Mouse (Mus musculus) forebrain, embryonic 13.5 days (tissue): ENCODE results near the gene Slc35c2. TPM values are rescaled to one million over a fixed set of nuclear protein-coding genes. Genes with fewer than 3 reads are reported as not detected.

Experiments
- ATAC-seq: fragments of 200-750 bp; cut with Nextera tagmentation; 2 replicates; pipeline ENCODE4 v1.8.0; 2017
- H3K27ac ChIP-seq: fragments of 300-500 bp; sonication (generic); 2 replicates; pipeline ENCODE4 v1.5.1; 2015; ENCODE audit warnings: inconsistent platforms, mild to moderate bottlenecking, moderate library complexity
- H3K27me3 ChIP-seq: fragments of 300-500 bp; sonication (generic); 2 replicates; pipeline ENCODE4 v1.6.1; 2015; ENCODE audit warnings: mild to moderate bottlenecking, inconsistent platforms
- H3K36me3 ChIP-seq: fragments of 300-500 bp; sonication (generic); 2 replicates; pipeline ENCODE4 v1.6.1; 2015; ENCODE audit warnings: mild to moderate bottlenecking, inconsistent platforms; ENCODE audit not compliant: poor library complexity, severe bottlenecking
- H3K4me1 ChIP-seq: fragments of 300-500 bp; sonication (generic); 2 replicates; pipeline ENCODE4 v1.6.1; 2015; ENCODE audit warnings: inconsistent platforms
- H3K4me2 ChIP-seq: fragments of 300-500 bp; sonication (generic); 2 replicates; pipeline ENCODE4 v1.6.1; 2015; ENCODE audit warnings: inconsistent platforms, mild to moderate bottlenecking, moderate library complexity
- H3K4me3 ChIP-seq: fragments of 300-500 bp; sonication (generic); 2 replicates; pipeline ENCODE4 v1.5.1; 2015; ENCODE audit warnings: mild to moderate bottlenecking, inconsistent platforms
- H3K9ac ChIP-seq: fragments of 300-500 bp; sonication (generic); 2 replicates; pipeline ENCODE4 v1.6.1; 2015; ENCODE audit warnings: mild to moderate bottlenecking, inconsistent platforms
- H3K9me3 ChIP-seq: fragments of 300-500 bp; sonication (generic); replicated peaks from 2 replicates; pipeline ENCODE4 v1.6.1; 2016; ENCODE audit warnings: inconsistent platforms
- WGBS: fragments of 180-500 bp; shearing (Covaris S2); methylation state at CpG from one replicate; pipeline ENCODE4 v1.1.7; 2015; 5-methylcytosine and 5-hydroxymethylcytosine counted together
- polyA plus RNA-seq: library from polyadenylated mRNA; unstranded; fragments of >200 nt; fragmentation: Nextera tagmentation; extraction: Ambion mirVana; gene quantifications from 2 replicates; pipeline ENCODE4 v1.2.1, GENCODE M21; 2015

The Slc35c2 gene
- polyA plus RNA-seq, 1 experiment from 2014 or later = 63.8 TPM

GRCm38 (mm10) chr2:165250903-165251302 is 36.8 kb downstream of the Slc35c2 start:
- no peak for ATAC-seq
- Histone ChIP-seq H3K4me1 (peaks cover 36% of the 10 kb centered on the region), H3K27ac (no peak overlapping the region), H3K9ac (no peak overlapping the region), H3K27me3 (peaks cover 83% of the 10 kb centered on the region), H3K36me3 (no peaks in the 10 kb centered on the region), H3K4me3 (no peak overlapping the region), H3K4me2 (no peak overlapping the region), H3K9me3 (no peaks in the 10 kb centered on the region)
- WGBS = 43% methylated on average over 1 of the region's 1 CpGs

DNA sequence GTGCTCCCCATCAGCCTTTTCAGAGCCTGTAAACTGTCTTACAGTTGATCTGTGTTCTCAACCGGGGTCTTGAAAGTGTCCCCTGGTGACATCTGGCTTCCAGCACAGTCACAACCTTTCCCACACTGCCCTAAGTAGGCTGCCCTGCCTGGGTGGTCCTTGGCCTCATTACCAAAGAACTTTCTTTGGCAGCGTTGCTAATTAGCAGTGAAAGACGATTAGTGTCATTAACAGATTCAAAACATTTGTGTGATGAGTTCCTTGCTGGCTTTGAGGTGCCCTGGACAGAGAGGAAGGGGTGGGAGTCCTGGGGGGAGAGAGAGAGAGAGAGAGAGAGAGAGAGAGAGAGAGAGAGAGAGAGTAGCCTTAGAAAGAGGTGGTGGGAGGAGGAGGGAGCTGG is 38.7 kb downstream of the Slc35c2 start:
- Histone ChIP-seq H3K4me1 (peaks cover 26% of the 10 kb centered on the region), H3K4me2 (no peak overlapping the region), H3K9me3 (no peaks in the 10 kb centered on the region), H3K9ac (no peak overlapping the region), H3K27me3 (peaks cover 83% of the 10 kb centered on the region), H3K36me3 (no peaks in the 10 kb centered on the region), H3K4me3 (no peak overlapping the region), H3K27ac (no peak overlapping the region)
- ATAC-seq = 0 out of 2 replicates have a peak, but pooled peaks have one; percentile 38
- WGBS = 7% methylated on average over 3 of the region's 3 CpGs

DNA sequence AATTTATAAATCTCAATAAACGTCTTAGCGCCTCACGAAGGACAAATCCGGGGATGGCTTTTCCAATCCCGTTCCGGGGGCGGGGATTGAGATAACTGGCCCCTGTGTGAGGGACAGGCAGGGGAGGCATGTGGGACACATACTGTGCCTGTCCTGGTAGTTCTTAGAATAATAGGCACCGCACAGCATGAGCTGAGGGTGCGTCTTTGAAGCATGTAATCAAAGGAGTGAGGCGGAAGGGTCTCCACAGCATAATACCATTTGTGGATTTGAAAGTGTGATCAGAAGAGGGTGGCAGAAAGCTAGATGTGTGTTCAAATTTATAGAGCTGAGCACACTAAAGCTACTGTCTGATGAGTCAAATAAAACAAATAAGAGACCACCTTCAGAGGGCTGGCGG is 41.3 kb downstream of the Slc35c2 start:
- H3K9ac ChIP-seq = no peak overlapping the region
- H3K4me3 ChIP-seq = no peak overlapping the region
- peaks cover 82% of the 10 kb centered on the region for H3K27me3 ChIP-seq
- H3K4me2 ChIP-seq = no peak overlapping the region
- WGBS = 8% methylated on average over 11 of the region's 11 CpGs
- no peaks in the 10 kb centered on the region for H3K36me3 ChIP-seq
- H3K4me1 ChIP-seq = peaks cover 34% of the 10 kb centered on the region
- H3K9me3 ChIP-seq = no peaks in the 10 kb centered on the region
- H3K27ac ChIP-seq = no peak overlapping the region
- ATAC-seq = no peak

GRCm38 (mm10) chr2:165243122-165243720 is 44.4 kb downstream of the Slc35c2 start:
- H3K4me3 ChIP-seq = no peak overlapping the region
- H3K9me3 ChIP-seq = no peaks in the 10 kb centered on the region
- 3% methylated on average over 11 of the region's 11 CpGs for WGBS
- peaks cover 36% of the 10 kb centered on the region for H3K4me1 ChIP-seq
- H3K27me3 ChIP-seq = peaks cover 91% of the 10 kb centered on the region
- H3K4me2 ChIP-seq = peak overlapping the region; percentile 34
- H3K9ac ChIP-seq = 0 out of 2 replicates have a peak overlapping the region, but pooled peaks have one; percentile 26
- H3K27ac ChIP-seq = no peak overlapping the region; the same call in 1 of the 2 replicates
- no peak for ATAC-seq
- H3K36me3 ChIP-seq = no peaks in the 10 kb centered on the region

DNA sequence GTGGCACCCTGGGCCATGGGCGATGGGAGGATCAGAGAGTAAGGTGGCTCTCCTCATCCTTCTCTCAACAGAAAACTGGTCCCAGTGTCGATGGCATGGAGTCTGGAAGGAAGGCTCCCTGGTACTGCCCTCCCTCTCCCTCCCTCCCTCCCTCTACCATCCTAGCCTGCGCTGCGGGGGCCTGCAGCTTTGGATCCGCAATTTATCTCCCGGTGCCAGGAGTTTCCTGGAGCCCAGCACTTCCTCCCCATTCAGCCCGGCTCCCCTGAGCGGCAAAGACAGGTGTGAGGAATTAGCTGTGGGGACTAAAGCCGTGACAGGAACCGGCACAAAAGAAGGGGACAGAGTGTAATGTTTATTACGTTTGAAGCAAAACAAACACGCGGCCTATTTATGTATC is 45.1 kb downstream of the Slc35c2 start:
- 1% methylated on average over 13 of the region's 13 CpGs for WGBS
- Histone ChIP-seq H3K9ac (0 out of 2 replicates have a peak overlapping the region, but pooled peaks have one; percentile 26), H3K27me3 (peaks cover 91% of the 10 kb centered on the region)

DNA sequence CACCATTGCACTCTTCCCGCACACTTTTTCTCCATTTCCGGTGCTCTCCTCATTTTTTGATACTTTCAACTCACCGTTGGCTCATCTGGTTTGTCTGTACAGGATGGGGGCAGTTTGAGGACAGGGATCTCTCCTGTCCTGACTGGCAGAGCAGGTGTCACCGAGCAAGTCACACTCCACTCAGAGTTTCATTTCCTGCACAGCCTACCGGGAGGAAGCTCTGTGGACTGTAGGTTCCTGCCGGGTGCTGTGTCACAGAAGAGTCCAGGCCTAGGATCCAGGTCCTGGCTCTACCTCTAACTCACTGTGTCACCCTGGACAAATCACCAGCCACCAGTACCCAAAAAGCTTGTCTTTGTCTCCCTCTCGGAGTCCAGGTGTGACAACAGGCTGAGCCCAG is 45.9 kb downstream of the Slc35c2 start:
- ATAC-seq = no peak
- H3K4me2 ChIP-seq = no peak overlapping the region
- H3K4me3 ChIP-seq = no peak overlapping the region
- H3K4me1 ChIP-seq = peaks cover 33% of the 10 kb centered on the region
- peaks cover 88% of the 10 kb centered on the region for H3K27me3 ChIP-seq
- WGBS = 66% methylated on average over 7 of the region's 7 CpGs
- H3K9me3 ChIP-seq = no peaks in the 10 kb centered on the region
- H3K27ac ChIP-seq = no peak overlapping the region
- no peak overlapping the region for H3K9ac ChIP-seq
- no peaks in the 10 kb centered on the region for H3K36me3 ChIP-seq

More for the DNA sequence above, 45.1 kb downstream of the Slc35c2 start:
- Histone ChIP-seq H3K27ac (no peak overlapping the region; the same call in 1 of the 2 replicates), H3K4me2 (peak overlapping the region; percentile 34), H3K4me3 (no peak overlapping the region), H3K9me3 (no peaks in the 10 kb centered on the region), H3K4me1 (peaks cover 39% of the 10 kb centered on the region), H3K36me3 (no peaks in the 10 kb centered on the region)
- ATAC-seq = no peak

DNA sequence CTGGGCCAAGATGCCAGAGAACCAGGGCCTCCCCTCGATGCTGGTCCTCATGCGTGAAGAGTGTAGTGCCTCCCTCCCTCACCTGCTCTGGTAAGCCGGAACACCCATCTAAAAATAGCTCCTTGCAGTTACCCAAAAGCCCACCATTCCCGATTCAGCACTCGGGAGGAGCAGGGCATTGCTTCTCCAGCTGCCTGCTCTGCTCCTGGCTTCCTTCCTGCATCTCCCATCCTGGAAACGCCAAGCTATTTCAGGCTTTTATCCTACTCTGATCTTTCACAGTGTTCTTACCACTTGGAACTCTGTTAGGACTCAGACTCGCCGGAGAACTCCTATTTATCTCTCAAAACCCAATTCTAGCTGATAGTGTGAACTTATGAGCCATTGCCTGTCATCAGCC is 47.3 kb downstream of the Slc35c2 start:
- no peak for ATAC-seq
- H3K27ac ChIP-seq = no peak overlapping the region
- no peaks in the 10 kb centered on the region for H3K9me3 ChIP-seq
- WGBS = 41% methylated on average over 8 of the region's 8 CpGs
- peaks cover 95% of the 10 kb centered on the region for H3K27me3 ChIP-seq
- peaks cover 37% of the 10 kb centered on the region for H3K4me1 ChIP-seq
- no peak overlapping the region for H3K4me3 ChIP-seq
- H3K9ac ChIP-seq = no peak overlapping the region
- H3K36me3 ChIP-seq = no peaks in the 10 kb centered on the region
- no peak overlapping the region for H3K4me2 ChIP-seq

GRCm38 (mm10) chr2:165239533-165240144 is 48.0 kb downstream of the Slc35c2 start:
- 20% methylated on average over 15 of the region's 15 CpGs for WGBS

DNA sequence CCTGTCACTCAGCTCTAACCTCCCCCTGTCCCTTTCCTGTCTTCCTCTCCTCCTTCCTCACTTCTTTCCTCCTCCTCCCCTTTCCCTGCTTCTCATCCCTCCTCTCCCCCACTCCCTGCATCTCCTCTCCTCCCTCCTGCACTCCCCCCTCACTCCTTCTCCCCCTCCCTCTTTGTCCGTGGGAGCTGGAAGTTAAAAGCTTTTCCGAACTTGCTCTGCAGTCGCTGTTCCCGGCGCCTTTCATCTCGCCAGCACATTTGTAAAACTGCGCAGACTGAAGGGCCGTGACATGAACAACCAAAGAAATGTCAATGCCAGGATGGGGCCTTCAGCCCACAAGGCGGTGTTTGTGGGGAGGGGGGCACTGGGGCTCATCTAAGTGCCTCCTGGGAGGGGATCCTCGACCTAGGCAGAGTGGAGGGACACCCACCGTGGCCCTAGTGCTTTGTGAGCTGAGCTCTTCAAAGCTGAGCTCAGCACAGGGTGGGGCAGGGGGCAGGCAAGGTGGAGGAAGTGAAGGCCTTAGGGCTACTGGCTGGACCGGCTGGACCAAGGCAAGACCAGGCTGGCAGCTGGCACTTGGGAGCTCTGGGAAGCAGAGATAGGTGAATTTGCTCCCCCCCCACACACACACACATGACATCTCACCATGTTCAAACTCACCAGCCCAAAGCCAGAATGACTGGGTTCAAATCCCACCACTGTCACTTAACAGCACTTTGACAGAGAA is 49.1 kb downstream of the Slc35c2 start:
- Histone ChIP-seq H3K9ac (no peak overlapping the region), H3K4me2 (no peak overlapping the region), H3K4me1 (peaks cover 52% of the 10 kb centered on the region), H3K27me3 (peaks cover 79% of the 10 kb centered on the region), H3K27ac (no peak overlapping the region), H3K36me3 (no peaks in the 10 kb centered on the region), H3K4me3 (no peak overlapping the region), H3K9me3 (no peaks in the 10 kb centered on the region)
- no peak for ATAC-seq
- 5% methylated on average over 12 of the region's 12 CpGs for whole genome bisulfite sequencing

More at GRCm38 (mm10) chr2:165239533-165240144, 48.0 kb downstream of the Slc35c2 start:
- H3K9ac ChIP-seq = no peak overlapping the region
- H3K27ac ChIP-seq = no peak overlapping the region
- peaks cover 89% of the 10 kb centered on the region for H3K27me3 ChIP-seq
- no peaks in the 10 kb centered on the region for H3K36me3 ChIP-seq
- peaks cover 45% of the 10 kb centered on the region for H3K4me1 ChIP-seq
- H3K9me3 ChIP-seq = no peaks in the 10 kb centered on the region
- H3K4me2 ChIP-seq = no peak overlapping the region
- H3K4me3 ChIP-seq = no peak overlapping the region
- no peak for ATAC-seq

DNA sequence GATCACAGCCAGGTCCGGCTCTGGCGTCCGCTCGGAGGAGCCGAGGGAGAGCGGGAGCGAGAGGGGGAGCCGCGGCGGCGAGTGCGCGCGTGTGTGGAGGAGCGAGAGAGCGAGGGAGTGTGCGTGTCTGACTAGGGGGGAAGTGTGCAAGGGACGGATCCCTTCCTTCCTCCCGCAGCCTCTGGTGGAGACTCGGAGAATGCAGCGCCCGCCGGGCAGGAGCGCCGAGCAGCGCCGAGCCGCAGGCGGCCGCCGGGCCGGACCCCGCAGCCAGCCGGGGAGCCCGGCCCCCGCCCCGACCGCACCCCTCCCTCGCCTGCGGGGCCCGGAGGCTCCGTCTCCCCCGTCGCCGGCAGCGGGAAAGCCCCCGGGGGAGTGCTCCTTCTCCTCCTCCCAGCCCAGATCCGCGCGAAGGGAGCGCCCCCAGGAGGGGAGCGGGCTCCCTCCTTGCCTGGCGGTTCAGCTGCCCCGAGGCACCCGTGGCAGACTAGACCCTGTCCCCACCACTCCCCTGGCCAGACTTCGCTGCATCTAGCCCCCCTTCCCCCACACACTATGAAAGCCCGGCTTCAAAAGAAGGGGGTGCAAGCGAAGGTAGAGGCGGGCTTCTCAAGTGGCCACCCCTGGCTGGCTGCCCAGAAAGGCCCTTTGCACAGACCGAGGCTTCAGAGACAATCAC is 52.9 kb downstream of the Slc35c2 start, which contains the start of gene Cdh22:
TSS of gene Cdh22 (minus strand) at position 241 of the 679 bp plus-strand sequence.
- H3K4me1 ChIP-seq = peaks cover 51% of the 10 kb centered on the region
- H3K9me3 ChIP-seq = no peaks in the 10 kb centered on the region
- H3K36me3 ChIP-seq = no peaks in the 10 kb centered on the region
- WGBS = under 1% methylated on average over 50 of the region's 60 CpGs
- ATAC-seq = peak; percentile 84
- H3K9ac ChIP-seq = peak within 1 kb of the TSS; percentile 82
- H3K27ac ChIP-seq = peak within 1 kb of the TSS; percentile 73
- H3K4me2 ChIP-seq = peak within 1 kb of the TSS; percentile 96
- H3K27me3 ChIP-seq = peaks cover 71% of the 10 kb centered on the region
- H3K4me3 ChIP-seq = peak within 1 kb of the TSS; percentile 67

DNA sequence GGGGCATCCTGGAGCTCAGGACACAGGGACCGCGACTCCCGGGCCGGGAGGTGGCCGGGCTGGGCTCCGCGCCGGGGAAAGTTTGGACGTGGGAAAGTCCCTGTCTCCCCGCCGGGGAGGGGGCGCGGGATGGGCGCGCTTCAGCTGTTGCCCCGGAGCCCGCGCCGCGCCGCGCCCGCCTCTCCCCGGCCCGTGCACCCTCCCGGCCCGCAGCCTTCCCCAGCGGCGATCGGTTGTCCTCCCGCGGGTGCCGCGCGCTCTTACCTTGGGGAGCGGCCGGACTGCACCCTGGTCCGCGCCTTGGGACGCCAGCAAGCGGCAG is 53.4 kb downstream of the Slc35c2 start:
- Histone ChIP-seq H3K4me2 (peak overlapping the region; percentile 96), H3K27ac (peak overlapping the region; percentile 73), H3K9ac (peak overlapping the region; percentile 82), H3K9me3 (no peaks in the 10 kb centered on the region), H3K36me3 (no peaks in the 10 kb centered on the region), H3K4me1 (peaks cover 53% of the 10 kb centered on the region), H3K4me3 (peak overlapping the region; percentile 67), H3K27me3 (peaks cover 68% of the 10 kb centered on the region)
- 0% methylated on average over 18 of the region's 41 CpGs for WGBS
- peak; percentile 50 for ATAC-seq
